Mouse (Mus musculus): Measurements from ENCODE around the gene Smim5. TPM values are rescaled to one million over a fixed set of nuclear protein-coding genes. Genes with fewer than 3 reads are reported as not detected.
"Not testable (repeated sequence)": the region's sequence is repeated elsewhere in the genome, so short reads cannot be mapped to it uniquely, and the experiment has no call there.

Gene Smim5
- 10 to 100 TPM; 28.7 to 29.9 TPM for total RNA-seq (2021)

- DNase-seq = peak; percentile 78
These were observed at the start of gene Smim5 for GRCm38 (mm10) chr11:115899486-115900266. Gene Smim5, plus strand, starts transcription at chr11:115899966.

- DNase-seq = no peak
These were observed 45.1 kb upstream of the Smim5 start for GRCm38 (mm10) chr11:115854674-115855073.

GRCm38 (mm10) chr11:115857146-115857545, 42.6 kb upstream of the Smim5 start:
- not testable (repeated sequence) for DNase-seq

GRCm38 (mm10) chr11:115857936-115858335, 41.8 kb upstream of the Smim5 start:
- DNase-seq = peak; percentile 29

- no peak for DNase-seq
These were observed 41.4 kb upstream of the Smim5 start, which contains the start of gene Myo15b for GRCm38 (mm10) chr11:115858354-115858753. Gene Myo15b, plus strand, starts transcription at chr11:115858406.

GRCm38 (mm10) chr11:115859143-115859945, 40.4 kb upstream of the Smim5 start:
- peak; percentile 96 for DNase-seq

GRCm38 (mm10) chr11:115863895-115864294, 35.9 kb upstream of the Smim5 start:
- DNase-seq = no peak

- no peak for DNase-seq
These were observed 30.4 kb upstream of the Smim5 start for GRCm38 (mm10) chr11:115869393-115869792.

- DNase-seq = no peak
These were observed 27.3 kb upstream of the Smim5 start for GRCm38 (mm10) chr11:115872437-115872836.

GRCm38 (mm10) chr11:115875935-115876334, 23.8 kb upstream of the Smim5 start:
- no peak for DNase-seq

- DNase-seq = no peak
These were observed 23.3 kb upstream of the Smim5 start for GRCm38 (mm10) chr11:115876438-115876837.

GRCm38 (mm10) chr11:115877174-115877755, 22.5 kb upstream of the Smim5 start:
- no peak for DNase-seq

- no peak for DNase-seq
These were observed 21.7 kb upstream of the Smim5 start for GRCm38 (mm10) chr11:115878071-115878470.

GRCm38 (mm10) chr11:115881002-115881401, 18.8 kb upstream of the Smim5 start:
- no peak for DNase-seq

GRCm38 (mm10) chr11:115883251-115883650, 16.5 kb upstream of the Smim5 start:
- no peak for DNase-seq

- no peak for DNase-seq
These were observed 15.4 kb upstream of the Smim5 start for GRCm38 (mm10) chr11:115884361-115884760.

- no peak for DNase-seq
These were observed 14.5 kb upstream of the Smim5 start for GRCm38 (mm10) chr11:115885281-115885680.

- DNase-seq = no peak
These were observed 13.3 kb upstream of the Smim5 start for GRCm38 (mm10) chr11:115886446-115886845.

- DNase-seq = no peak
These were observed 11.7 kb upstream of the Smim5 start for GRCm38 (mm10) chr11:115888020-115888419.

- DNase-seq = no peak
These were observed 10.6 kb upstream of the Smim5 start for GRCm38 (mm10) chr11:115889159-115889558.

GRCm38 (mm10) chr11:115892213-115892612, 7.6 kb upstream of the Smim5 start:
- DNase-seq = no peak

- no peak for DNase-seq
These were observed 6.7 kb upstream of the Smim5 start for GRCm38 (mm10) chr11:115893071-115893470.
